Mouse (Mus musculus): Measurements from ENCODE around the gene Mtus2.
"Not testable (repeated sequence)": the region's sequence is repeated elsewhere in the genome, so short reads cannot be mapped to it uniquely, and the experiment has no call there.

Gene Mtus2

DNA sequence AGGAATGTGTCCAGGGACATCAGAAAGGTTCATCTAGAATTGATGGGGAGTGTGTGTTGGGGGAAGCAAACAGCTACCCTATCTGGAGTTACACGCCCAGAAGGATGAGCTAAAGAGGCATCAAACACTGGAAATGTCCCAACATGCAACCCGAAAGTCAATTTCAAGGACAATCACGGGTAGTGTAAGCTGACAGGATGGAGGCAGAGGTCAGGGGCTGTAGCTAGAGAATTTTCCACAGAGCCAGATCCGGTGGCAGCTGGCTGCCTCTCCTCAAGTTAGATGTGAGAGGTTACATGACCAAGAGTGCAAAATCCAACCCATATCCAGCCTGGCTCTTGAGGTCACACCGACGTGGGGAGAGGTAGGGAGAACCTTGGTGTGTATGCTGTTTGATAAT, 315.7 kb downstream of the Mtus2 start:
- no peak for DNase-seq (ENCODE audit: low spot score in 2 of 2)

DNA sequence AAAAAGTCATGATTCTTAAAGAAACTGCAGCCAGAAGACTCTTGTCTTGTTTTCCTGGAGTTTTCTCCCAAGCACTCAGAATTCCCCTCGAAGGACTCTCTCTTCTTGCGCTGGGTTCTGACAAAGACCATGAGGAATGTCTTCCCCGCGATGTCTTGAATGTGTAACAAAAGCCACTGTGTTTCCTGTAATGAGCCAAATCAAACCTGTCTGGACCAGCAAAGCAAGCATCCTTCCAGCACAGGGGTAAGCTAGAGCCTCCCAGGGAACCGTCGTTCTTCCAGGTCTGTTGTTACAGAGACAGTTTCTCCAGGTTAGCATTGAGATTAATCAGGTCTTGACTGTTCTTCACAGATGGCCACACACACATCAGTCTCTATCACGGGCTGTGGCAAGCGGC, 321.1 kb downstream of the Mtus2 start:
- no peak for DNase-seq (ENCODE audit: low spot score in 2 of 2)

DNA sequence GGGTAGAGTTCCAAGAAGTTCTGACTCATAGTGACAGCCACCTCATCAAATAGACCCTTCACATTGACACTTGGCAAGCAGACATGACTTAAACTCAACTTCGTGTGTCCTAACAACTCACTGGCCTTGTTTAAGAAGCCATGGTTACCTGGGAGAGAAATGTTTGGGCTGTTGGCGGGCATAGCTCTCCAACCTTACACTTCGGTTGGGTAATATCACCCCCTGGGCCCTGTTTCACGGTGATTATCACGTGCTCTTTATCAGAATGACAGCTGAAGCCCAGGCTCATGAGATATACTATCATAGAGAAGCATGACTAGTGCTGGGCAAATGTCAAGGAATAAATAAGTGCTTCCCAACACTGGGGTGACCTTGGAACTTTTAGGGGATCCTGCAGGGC, 323.2 kb downstream of the Mtus2 start:
- no peak for DNase-seq (ENCODE audit: low spot score in 2 of 2)

DNA sequence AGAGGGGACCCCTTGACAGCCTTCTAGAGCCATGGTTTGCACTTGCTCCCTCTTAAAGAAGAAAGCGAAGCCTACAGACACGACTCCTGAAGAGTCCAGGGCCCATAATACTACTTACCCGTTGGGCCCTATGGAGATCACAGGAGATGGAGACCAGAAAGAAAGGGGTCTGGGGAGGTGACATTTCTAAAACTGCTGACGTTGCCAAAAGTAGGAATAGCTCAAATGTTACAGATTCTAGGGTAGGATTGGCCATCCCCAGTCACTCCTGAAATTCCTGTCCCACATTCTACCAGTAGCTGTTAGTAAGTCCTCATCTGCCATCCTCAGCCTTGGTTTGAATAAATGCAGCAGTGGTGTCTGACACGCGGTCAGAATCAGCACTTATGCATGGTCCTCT, 325.0 kb downstream of the Mtus2 start:
- no peak for DNase-seq (ENCODE audit: low spot score in 2 of 2)

DNA sequence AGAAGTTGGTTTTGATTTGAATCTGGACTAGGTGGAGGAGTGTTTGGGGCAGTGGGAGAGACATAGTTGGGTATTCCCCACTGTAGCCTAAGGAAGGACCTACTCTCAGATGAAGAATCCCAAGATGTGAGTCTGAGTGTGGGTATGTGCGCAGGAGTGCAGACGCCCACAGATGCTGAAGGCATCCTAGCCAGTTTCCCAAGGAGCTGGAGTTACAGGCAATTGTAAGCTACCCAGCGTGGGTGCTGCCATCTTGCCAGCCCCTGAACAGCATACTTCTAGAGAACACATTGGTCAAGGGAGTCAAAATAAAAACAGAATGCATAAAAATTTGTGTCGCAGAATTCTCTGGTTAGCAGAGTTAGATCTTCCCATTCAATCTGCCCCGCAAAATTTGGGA, 325.5 kb downstream of the Mtus2 start:
- peak; percentile 45 to 58 for DNase-seq (ENCODE audit: low spot score in 2 of 2)

DNA sequence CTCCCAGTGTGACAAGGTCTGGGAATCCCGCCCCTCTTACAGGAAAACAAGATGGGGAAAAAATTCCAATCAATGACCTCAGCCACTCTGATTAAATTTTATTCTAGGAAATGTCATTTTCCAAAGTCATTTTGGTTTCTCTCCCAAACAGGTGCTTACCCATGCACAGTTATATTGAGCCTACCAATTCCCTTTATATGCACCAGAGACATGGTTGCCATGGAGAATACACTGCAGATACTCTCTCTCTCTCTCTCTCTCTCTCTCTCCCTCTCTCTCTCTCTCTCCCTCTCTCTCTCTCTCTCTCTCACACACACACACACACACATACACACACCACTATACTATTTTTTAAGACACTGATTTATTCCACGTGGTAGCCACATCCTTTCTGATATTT, 326.1 kb downstream of the Mtus2 start:
- no peak for DNase-seq (ENCODE audit: low spot score in 2 of 2)

DNA sequence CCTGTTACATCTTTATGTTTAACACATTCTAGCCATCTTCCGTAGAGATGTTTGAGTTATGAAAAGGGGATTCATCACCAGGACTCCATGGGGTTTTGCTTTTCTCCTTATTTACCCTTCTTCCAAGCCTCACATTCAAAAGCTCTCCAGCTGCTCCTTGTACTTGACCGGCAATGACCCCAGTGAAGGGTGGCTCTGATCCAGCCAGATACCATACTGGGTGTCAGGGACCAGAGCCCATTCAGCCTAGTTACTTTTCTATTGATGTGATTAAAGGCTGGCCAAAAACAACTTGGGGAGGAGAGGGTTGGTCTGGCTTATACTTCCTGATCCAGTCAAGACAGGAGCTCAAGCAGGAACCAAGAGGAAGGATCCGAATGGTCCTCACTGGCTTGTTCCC, 326.5 kb downstream of the Mtus2 start:
- no peak for DNase-seq (ENCODE audit: low spot score in 2 of 2)

DNA sequence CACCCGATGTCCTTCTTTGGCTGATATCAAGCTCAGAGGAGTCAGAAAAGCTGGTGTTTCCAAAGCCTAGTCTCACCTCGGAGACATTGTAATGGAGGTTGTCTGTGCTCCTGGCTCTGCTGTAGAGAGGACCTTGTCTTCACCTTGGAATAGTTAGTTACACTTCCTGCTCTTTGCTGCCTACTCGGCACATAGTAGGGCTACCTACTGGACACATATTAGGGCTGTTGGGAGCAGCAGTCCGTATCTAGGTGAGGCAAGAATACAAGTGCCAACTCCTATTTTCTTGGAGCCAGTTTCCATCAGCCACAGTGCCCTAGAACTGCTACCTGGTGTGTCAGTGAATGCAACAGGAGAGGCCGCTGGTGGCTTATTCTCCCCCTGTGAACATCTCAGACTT, 330.4 kb downstream of the Mtus2 start:
- DNase-seq (ENCODE audit: low spot score in 2 of 2), result no peak

DNA sequence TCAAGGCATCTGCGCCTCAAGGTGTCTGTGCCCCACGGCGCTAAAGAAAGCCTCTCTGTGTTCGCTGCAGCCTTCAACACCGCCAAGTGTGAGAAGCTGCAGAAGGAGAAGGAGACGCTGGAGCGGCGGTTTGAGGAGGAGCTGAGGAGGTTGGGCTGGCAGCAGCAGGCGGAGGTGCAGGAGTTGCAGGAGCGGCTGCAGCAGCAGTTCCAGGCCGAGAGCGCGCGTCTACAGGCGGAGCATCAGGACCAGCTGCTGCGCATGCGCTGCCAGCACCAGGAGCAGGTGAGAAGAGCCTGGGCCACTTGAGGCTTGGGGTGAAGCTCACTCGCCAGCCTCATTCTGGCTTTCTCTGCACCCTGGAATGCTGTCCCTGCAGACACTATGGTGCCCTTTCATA, 331.7 kb downstream of the Mtus2 start:
- no peak for DNase-seq (ENCODE audit: low spot score in 2 of 2)

DNA sequence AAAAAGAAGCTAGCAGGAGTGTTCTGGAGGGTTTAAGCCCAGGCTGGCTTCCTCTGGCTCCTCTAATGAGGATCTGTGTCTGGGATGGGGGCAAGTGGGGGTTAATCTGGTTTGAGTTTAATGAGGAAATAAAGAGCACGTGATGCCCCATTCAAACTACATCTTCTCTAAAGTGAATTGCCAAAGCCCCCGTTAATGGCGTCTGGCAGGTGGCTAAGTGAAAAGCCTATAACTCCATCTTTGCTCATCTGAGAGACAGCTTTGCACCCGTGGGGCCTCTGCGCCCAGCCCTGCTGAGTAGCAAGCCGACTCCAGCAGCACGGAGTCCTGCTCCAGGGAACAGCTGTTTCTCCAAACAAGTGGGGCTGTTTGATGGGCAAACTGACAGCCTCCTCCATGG, 332.8 kb downstream of the Mtus2 start:
- DNase-seq (ENCODE audit: low spot score in 2 of 2), result no peak

DNA sequence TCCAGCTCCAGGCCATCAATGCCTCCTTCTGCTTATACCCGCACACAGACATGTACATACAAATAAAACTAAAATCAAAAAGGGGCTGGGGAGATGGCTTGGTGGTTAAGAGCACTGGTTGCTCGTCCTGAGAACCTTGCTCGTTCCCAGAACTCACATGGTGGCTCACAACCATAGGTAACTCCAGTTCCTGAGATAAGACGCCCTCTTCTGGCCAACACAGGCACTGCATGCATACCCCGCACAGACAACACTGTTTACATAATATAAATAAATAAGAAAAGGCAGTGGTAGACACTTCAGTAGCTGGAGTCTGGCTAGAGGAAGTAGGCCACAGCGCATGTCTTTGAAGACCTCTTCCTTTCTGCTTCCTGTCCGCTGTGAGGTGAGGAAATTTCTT, 335.7 kb downstream of the Mtus2 start:
- no peak for DNase-seq (ENCODE audit: low spot score in 2 of 2)

DNA sequence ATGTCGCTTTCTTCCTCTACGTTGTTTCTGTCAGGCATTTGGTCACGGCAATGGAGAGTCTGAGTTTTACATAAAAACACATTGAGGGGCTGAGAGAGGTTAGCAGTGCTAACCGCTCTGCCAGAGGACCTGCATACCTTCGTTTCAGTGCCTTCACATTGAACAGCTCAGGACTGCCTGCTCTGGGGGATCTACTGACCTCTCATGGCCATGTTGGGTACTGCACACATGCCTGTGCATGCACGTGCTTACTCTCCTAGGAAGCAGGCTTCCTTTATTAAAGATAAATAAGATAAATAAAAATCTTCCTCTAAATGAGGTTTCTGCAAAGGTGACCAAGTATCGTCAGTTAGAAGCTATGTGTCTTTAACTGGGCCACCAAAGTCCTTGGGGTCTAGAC, 336.2 kb downstream of the Mtus2 start:
- no peak for DNase-seq (ENCODE audit: low spot score in 2 of 2)

DNA sequence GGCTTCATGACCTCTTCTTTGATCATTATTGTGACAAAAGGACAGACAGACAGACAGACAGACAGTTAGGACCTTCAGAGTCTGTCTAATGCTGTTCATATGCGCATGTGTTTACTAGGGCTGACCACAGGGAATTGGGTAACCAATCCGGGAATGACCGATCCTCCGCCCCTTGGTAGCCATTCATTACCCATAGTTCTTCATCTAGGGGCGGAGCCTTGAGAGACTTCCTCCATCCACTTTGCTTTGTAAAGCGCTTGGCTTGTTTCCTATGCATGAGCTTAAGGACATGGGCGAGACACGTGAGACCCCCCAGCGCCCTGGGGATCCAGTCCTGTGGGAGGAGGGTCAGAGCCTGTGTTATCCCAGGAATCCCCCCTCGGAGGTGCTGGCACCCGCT, 345.8 kb downstream of the Mtus2 start:
- DNase-seq (ENCODE audit: low spot score in 2 of 2), result no peak

DNA sequence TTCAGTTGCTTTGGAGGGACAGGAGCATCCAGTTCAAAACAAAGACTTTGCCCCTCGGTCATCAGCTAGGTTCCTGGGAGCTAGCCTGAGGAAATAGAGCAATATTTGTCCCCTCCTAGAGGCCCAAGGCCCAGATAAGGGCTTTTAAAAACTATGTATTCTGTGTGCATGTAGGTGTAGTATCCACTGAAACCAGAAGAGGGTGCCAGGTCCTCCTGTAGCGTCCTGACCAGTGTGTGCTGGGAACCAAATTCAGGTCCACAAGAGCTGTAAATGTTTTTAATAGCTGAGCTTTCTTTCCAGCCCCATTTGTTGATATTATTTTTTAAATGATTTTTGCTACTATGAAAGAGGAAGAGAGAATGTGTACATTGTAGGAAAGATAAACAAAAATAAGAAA, 347.0 kb downstream of the Mtus2 start:
- no peak for DNase-seq (ENCODE audit: low spot score in 2 of 2)

DNA sequence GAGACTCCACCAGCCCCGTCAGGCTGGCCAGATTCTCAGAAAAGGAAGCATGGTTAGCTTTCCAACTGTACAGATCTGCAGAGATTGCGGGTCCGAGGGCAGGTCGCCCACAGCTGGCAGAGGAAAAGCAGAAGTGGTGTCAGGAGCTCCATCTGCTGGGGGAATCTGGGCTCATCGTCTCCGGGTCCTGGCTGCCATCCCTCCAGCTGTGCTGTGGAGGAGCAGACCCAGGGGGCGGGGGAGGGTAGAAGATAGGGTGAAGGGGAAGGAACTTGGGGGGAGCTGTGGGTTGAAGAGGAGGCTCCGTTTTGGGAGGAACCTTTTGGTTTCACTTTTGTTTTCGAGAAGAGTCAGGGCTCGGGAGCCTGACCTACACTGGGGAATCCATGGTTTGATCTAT, 353.7 kb downstream of the Mtus2 start:
- DNase-seq (ENCODE audit: low spot score in 2 of 2), result no peak

DNA sequence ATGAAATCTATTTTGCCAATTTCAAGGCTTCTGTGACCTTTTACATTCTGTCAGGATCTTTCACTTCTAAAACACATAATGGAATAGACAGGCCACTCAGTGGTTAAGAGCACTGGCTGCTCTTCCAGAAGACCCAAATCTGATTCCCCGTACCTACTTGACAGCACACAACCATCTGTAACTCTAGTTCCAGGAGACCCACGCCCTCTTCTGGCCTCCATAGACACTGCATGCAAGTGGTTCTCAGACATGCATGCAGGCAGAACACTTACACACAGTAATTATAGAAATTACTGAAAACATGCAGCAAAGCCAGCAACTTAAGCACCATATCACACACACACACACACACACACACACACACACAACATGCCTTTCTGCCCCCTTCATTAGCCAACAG, 355.3 kb downstream of the Mtus2 start:
- DNase-seq (ENCODE audit: low spot score in 2 of 2), result peak in 1 of 2 experiments; percentile 17

DNA sequence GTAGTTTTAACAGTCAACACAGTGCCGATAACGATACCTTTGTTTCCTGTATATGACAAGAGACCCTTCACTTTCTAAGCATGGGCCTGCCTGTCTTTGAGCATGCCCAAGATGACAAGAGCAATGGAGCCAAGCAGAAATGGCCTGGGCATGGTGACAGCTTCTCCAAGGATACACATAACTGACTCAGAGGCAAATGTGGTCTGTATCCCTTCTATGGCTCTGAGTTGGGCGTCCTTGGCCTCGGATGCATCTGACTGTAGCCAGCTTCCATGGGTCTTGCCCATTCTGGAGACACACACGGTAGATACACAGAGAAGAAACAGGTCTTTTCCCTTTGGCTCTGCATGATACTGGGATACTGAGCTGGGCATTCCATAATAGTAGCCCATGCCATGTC, 357.8 kb downstream of the Mtus2 start:
- DNase-seq (ENCODE audit: low spot score in 2 of 2), result no peak

DNA sequence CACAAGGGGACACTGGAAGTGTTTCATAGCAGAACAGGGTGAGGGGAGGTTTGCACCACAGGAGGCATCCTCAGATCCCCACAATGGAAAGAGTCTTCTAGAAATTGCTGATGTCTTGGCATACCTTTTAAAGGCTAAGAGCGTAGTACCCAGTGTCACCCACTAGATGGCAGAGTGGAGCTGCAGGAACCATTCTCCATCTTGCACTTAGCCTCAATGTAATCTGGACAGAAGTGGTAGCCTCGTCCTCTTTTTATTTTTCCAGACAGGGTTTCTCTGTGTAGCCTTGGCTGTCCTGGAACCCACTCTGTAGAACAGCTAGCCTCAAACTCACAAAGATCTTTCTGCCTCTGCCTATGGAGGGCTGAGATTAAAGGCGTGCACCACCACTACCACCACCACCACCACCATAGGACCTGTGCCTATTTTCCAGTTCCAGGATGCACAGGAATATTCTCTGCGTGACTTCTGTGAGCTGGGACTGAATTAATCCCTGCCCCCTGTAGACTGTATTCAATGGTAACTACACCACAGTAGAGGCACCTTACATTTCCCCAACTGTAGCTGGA, 368.3 kb downstream of the Mtus2 start:
- peak; percentile 64 to 70 for DNase-seq (ENCODE audit: low spot score in 2 of 2)

DNA sequence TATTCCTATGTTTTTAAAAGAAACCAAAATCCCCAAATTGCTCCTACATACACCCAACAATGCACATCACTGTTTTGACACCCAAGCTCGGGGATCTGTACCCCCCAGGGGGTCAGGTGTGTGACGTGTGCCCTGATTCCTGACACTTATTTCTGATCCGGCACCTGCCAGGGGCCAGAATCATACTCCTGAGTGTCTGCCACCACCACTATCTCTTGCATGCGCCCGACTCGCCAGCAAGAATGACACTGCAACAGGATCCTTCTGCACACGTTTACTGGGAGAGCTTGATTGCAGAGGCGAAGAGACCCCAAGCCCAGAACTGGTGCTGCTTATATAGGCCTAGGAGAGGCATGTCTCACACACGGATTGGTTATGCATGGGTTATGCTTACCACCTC, 369.2 kb downstream of the Mtus2 start:
- not testable (repeated sequence) for DNase-seq (ENCODE audit: low spot score in 2 of 2)

DNA sequence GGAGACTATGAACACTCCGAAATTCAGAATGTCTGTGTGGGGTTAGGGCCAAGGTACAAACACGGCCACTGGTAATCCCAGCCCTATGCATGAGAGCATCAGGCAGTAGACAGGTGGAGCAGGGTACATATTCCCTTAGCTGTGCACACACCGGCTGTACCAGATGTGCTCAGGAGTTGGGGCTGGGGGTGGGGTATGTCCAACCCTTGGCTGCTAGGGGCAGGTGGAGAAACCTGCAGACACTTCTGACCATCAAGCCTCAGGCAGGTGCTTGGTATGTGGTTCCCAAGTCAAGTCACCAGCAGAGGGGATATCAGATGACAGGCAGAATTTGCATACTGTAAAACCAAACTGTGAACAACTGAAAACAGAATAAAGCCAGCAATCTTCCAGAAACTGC, 371.9 kb downstream of the Mtus2 start:
- no peak for DNase-seq (ENCODE audit: low spot score in 2 of 2)

DNA sequence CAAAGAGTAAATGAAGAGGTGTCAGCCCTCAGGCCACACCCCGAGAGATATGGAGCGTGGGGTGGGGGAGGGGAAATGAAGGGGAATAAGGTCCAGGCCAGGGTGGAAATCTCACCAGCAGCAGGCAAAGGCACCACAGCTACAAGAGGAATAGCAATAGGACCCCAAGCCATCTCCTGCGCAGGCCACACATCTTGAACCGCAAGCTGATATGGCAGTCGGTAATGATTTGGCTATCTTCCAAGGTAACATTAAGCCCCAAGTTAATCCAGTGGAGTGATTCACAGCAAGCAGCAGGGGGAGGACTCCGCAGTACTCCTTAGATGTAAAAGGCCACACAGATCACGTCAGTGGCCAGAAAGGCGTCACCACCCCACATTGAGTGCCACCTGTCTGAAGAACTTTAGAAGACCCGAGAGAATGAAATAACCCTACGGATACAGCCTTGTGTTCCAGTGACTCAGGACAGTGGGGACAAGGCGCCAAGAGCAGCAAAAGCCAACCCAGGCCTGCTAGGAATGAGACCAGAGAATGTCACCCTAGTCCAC, 374.2 kb downstream of the Mtus2 start:
- DNase-seq (ENCODE audit: low spot score in 2 of 2), result no peak

DNA sequence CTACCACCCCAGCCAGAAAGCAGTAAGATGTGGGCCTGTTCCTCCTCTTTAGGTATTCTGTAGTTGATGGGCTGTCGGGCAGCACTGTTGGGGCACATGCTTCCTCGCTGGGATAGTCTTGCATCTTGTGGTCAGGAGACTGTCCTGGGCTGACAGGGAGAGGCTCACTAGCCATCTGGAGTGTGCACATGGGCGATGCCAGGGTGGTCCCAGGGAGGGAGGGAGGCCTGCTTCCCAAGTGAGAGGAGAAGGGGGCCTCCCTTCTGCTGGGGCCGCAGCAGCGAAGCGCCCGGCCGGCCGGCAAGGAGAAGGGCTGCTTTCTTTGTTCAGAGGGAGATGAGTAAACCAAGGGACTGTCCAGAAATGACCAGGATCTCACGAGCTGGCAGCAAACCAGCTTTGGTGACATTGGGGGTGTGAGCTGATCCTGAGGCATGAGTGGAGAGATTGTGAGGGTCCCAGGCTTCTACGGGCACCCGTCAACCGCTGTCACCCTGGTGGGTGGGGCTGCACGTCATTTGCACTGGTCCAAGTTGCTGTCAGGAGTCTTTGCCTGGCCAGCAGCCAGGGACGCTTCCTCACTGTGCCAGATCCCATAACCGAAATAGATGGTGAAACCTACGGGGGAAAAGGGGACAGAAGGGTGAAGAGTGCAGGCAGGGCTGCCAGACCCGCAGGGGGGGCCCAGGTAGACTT, 375.0 kb downstream of the Mtus2 start:
- DNase-seq (ENCODE audit: low spot score in 2 of 2), result no peak

DNA sequence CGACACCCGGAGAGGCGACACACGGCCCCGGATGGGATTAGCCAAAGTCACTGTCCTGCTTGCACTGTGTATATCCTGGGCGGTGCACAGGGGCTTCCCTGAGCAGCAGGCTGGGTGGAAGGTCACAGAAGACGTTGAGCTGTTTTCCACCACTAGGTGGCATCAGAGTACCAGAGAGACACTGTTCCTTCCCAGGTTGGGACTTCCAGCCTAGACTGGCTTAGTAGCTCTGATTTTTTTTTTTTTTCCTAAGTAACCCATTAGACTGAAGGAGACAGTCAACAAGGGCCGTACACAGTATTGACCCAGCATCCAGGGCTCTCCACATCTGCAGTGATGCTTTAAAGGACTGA, 375.5 kb downstream of the Mtus2 start:
- peak; percentile 69 to 71 for DNase-seq (ENCODE audit: low spot score in 2 of 2)

DNA sequence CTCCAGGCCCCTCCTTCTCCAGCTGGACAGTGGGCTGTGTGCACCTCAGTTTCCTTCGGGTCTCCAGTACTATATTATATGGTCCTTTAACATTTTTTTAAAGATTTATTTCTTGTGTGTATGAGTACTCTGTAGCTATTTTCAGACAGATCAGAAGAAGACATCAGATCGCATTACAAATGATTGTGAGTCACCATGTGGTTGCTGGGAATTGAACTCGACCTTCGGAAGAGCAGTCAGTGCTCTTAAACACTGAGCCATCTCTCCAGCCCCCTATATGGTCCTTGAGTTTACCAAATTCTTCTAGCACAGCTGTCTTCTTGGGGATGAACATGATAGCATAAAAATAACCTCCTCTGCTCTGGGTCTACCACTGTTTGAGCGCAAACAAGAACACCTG, 382.0 kb downstream of the Mtus2 start:
- DNase-seq (ENCODE audit: low spot score in 2 of 2), result no peak
